Mouse (Mus musculus) limb, embryonic 12.5 days (tissue): ENCODE measurements around the gene Cdc20. TPM values are rescaled to one million over a fixed set of nuclear protein-coding genes. Genes with fewer than 3 reads are reported as not detected.

Experiments
- ATAC-seq: fragments of 200-750 bp; cut with Nextera tagmentation; 2 replicates; pipeline ENCODE4 v1.8.0; 2017; ENCODE audit warnings: low read depth, moderate TSS enrichment; ENCODE audit not compliant: insufficient number of reproducible peaks, insufficient read depth, low FRiP score, low TSS enrichment
- H3K27ac ChIP-seq: fragments of 300-500 bp; sonication (generic); 2 replicates; pipeline ENCODE4 v1.5.1; 2016; ENCODE audit warnings: mild to moderate bottlenecking, moderate library complexity
- H3K27me3 ChIP-seq: fragments of 300-500 bp; sonication (generic); 2 replicates; pipeline ENCODE4 v1.6.1; 2016; ENCODE audit warnings: mild to moderate bottlenecking, moderate library complexity
- H3K36me3 ChIP-seq: fragments of 300-500 bp; sonication (generic); 2 replicates; pipeline ENCODE4 v1.6.1; 2016; ENCODE audit warnings: mild to moderate bottlenecking, moderate library complexity
- H3K4me1 ChIP-seq: fragments of 300-500 bp; sonication (generic); replicated peaks from 2 replicates; pipeline ENCODE4 v1.6.1; 2016
- H3K4me2 ChIP-seq: fragments of 300-500 bp; sonication (generic); 2 replicates; pipeline ENCODE4 v1.6.1; 2016; ENCODE audit warnings: mild to moderate bottlenecking, moderate library complexity
- H3K4me3 ChIP-seq: fragments of 300-500 bp; sonication (generic); replicated peaks from 2 replicates; pipeline ENCODE4 v1.5.1; 2016; ENCODE audit warnings: mild to moderate bottlenecking
- H3K9ac ChIP-seq: fragments of 300-500 bp; sonication (generic); replicated peaks from 2 replicates; pipeline ENCODE4 v1.6.1; 2016; ENCODE audit warnings: mild to moderate bottlenecking, moderate library complexity
- H3K9me3 ChIP-seq: fragments of 300-500 bp; sonication (generic); 2 replicates; pipeline ENCODE4 v1.6.1; 2016; ENCODE audit warnings: mild to moderate bottlenecking, moderate library complexity
- WGBS: fragments of 180-500 bp; shearing (Covaris S2); methylation state at CpG from one replicate; pipeline ENCODE4 v1.1.7; 2016; 5-methylcytosine and 5-hydroxymethylcytosine counted together
- polyA plus RNA-seq: library from polyadenylated mRNA; unstranded; fragments of >200 nt; fragmentation: Nextera tagmentation; extraction: Ambion mirVana; gene quantifications from 2 replicates; pipeline ENCODE4 v1.2.1, GENCODE M21; 2016

The Cdc20 gene
- polyA plus RNA-seq: 285 and 296 TPM in 2 replicates

DNA sequence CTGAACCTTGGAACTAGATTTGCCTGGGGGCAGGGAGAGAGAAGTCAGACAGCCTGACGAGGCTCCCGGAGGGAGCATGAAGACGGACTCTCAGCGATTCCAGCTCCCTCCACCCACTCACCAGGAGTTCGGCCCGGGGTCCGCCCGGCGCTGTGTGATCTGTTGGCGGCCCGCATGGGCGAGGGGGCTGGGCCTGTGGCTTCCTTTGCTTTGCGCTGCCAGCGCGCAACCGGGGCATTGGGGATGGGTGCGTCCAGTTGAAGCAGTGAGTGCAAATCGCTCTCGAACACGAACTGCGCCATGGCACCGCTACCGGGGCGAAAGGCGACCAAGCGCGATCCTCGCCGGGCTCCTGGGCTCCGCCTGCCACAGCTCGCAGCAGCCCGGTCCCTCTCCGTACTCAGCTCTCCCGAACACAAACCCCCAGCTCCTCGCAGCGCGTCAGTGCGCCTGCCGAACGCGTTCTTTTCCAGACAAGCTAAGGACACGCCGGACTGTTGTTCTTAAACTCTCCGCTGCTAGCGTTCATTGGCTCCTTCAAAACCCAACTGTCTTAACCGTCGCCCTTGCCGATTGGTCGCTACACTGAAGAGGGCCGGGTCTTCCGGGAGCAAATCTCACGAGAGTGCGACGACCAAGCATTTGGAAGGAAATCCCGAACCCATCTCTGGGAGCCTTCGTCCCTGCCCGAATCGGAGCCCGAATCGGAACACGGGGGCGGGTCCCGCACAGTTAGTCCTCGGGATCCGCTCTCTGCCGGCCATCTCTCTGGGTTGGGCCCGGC, at the start of gene Cdc20:
Gene Cdc20 (minus strand): TSS at position 533 of the 784 bp plus-strand sequence.
- Histone ChIP-seq H3K4me2 (peak within 1 kb of the TSS; percentile 87), H3K9ac (peak within 1 kb of the TSS; percentile 82), H3K4me3 (peak within 1 kb of the TSS; percentile 82), H3K27me3 (no peaks in the 10 kb centered on the region), H3K27ac (peak within 1 kb of the TSS; percentile 91), H3K36me3 (peaks cover 38% of the 10 kb centered on the region), H3K9me3 (no peaks in the 10 kb centered on the region), H3K4me1 (peaks cover 35% of the 10 kb centered on the region)
- WGBS: under 1% methylated on average over 66 of the region's 67 CpGs
- peak; percentile 95 for ATAC-seq

DNA sequence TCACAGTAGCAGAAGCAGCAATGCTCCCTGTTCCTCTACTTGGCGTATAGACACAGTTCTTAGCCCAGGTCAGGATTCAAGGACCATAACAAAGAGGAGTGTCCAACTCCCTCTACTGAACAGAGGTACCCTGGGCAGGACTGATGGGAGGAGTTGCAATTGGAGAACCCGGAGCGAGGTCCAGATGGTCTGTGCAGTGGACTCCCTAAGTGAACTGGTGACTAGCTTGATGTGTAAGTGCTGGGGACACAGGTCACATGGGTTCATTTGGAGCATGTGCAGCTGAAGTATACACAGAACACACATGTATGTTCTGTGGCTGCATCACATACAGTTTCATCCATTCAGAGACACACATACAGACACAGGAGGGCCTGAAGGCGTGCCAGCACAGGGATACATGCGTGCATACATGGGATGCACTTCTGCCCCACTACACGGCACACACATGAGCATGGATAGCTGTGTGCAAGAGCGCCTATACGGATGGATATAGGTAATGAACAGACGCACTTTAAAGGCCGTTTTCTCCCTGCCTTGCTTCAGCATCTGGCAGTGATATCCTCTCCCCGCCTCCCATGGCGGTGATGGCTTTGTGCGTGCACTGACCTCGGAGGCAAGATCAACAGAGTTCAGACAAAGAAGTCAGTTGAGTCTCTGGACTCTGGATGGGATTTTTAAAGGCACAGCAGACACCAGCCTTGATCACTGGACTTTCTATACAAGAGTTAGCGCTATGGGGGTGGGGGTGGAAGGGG, 39.8 kb upstream of the Cdc20 start:
- Histone ChIP-seq H3K4me3 (no peak overlapping the region), H3K9me3 (no peaks in the 10 kb centered on the region), H3K36me3 (no peaks in the 10 kb centered on the region), H3K27me3 (no peaks in the 10 kb centered on the region), H3K4me2 (no peak overlapping the region), H3K9ac (no peak overlapping the region), H3K4me1 (peaks cover 8% of the 10 kb centered on the region), H3K27ac (no peak overlapping the region)
- ATAC-seq: no peak
- WGBS: 33% methylated on average over 15 of the region's 15 CpGs

DNA sequence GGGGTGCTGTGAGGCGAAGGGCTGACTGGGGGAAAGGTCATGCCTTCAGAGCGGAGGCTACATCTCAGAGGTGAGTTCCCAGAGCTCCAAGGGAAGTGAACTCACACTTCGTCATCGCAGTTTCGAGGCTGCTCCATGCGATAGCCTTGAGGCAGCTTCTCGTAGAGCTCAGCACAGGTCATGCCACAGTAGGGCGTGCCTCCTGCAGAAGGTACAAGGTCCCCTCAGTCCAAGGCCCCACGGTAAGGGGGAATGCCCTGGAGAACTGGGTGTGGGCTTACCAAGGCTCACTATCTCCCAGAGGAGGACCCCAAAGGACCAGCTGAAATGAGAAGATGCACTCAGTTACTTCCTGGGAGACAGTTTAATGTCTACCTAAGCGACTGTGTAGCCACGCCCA, 35.5 kb upstream of the Cdc20 start:
- Histone ChIP-seq H3K4me3 (no peak overlapping the region), H3K27me3 (no peaks in the 10 kb centered on the region), H3K9me3 (no peaks in the 10 kb centered on the region), H3K9ac (no peak overlapping the region), H3K4me2 (no peak overlapping the region), H3K27ac (no peak overlapping the region), H3K36me3 (no peaks in the 10 kb centered on the region), H3K4me1 (peaks cover 19% of the 10 kb centered on the region)
- ATAC-seq: no peak
- 89% methylated on average over 11 of the region's 11 CpGs for WGBS

DNA sequence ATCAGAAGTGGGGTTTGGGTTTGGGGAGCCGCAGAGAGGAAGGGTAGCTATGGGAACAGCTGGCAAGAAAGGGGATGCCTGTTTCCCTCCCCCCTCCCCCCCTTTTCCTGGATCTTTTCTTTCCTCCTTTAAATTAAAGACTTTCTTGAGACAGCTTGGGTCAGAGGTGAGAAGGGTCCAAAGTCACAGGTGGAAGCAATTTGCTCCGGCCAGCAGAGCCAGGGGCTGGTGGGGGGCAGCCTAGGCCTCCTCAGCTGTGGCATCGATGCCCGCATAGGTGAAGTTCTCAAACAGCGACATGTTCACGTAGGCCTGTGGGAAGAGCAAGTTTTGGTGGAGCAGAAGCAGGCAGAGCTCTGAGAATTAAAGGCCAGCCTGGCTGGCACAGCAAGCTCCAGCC, 34.1 kb upstream of the Cdc20 start:
- Histone ChIP-seq H3K4me3 (no peak overlapping the region), H3K27me3 (no peaks in the 10 kb centered on the region), H3K36me3 (no peaks in the 10 kb centered on the region), H3K9ac (no peak overlapping the region), H3K9me3 (no peaks in the 10 kb centered on the region), H3K4me1 (peaks cover 11% of the 10 kb centered on the region), H3K27ac (0 out of 2 replicates have a peak overlapping the region, but pooled peaks have one; percentile 4), H3K4me2 (no peak overlapping the region)
- WGBS: 15% methylated on average over 6 of the region's 6 CpGs
- no peak for ATAC-seq

DNA sequence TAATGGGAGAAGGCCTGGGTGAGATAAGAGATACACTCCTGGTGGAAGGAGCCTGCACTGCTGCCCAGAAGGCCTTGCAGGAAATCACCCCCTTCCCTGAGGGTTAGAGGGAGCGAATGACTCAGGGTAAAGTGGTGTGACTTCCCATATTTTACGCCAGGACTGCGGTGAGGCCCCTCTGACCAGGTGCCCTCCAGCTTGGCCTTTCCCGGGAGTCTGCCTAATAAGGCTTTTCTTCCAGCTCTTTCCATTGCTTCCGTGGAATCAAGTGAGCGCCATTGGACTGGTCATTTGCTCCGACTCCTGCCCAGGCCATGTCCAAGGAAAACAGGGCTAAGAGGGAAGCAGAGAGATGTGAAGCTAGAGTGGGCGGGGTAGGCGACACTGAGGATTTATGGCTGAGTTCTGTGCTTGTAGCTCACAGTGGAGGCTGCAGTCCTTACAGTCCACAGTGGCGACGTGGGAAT, 28.6 kb upstream of the Cdc20 start:
- H3K9me3 ChIP-seq: no peaks in the 10 kb centered on the region
- 17% methylated on average over 11 of the region's 11 CpGs for WGBS
- H3K9ac ChIP-seq: no peak overlapping the region
- ATAC-seq: no peak
- H3K36me3 ChIP-seq: no peaks in the 10 kb centered on the region
- no peaks in the 10 kb centered on the region for H3K27me3 ChIP-seq
- H3K4me1 ChIP-seq: peaks cover 7% of the 10 kb centered on the region; the same call in 1 of the 2 replicates
- no peak overlapping the region for H3K27ac ChIP-seq
- no peak overlapping the region for H3K4me2 ChIP-seq
- H3K4me3 ChIP-seq: no peak overlapping the region

DNA sequence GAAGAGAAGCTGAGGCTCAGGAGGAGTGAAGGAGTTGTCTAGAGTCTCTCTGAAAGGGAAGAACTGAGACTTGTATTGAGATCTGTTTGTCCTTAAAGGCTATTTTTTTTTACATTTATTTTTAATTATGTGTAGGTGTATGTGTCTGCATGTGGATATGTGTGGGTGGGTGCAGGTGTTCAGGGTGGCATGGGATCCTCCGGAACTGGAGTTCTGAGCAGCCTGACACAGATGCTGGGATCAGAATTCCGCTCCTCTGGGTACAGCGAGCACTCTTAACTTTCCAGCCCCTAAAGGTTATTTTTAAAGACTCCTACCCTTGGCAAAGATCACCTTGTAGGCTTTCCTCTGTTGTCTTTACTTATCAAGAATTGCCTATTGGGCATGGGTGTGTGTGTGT, 27.8 kb upstream of the Cdc20 start:
- H3K36me3 ChIP-seq: no peaks in the 10 kb centered on the region
- no peaks in the 10 kb centered on the region for H3K9me3 ChIP-seq
- peaks cover 3% of the 10 kb centered on the region; the same call in 1 of the 2 replicates for H3K4me1 ChIP-seq
- H3K4me2 ChIP-seq: no peak overlapping the region
- no peaks in the 10 kb centered on the region for H3K27me3 ChIP-seq
- ATAC-seq: no peak
- H3K27ac ChIP-seq: no peak overlapping the region
- H3K9ac ChIP-seq: no peak overlapping the region
- 90% methylated on average over 3 of the region's 3 CpGs for WGBS
- no peak overlapping the region for H3K4me3 ChIP-seq

DNA sequence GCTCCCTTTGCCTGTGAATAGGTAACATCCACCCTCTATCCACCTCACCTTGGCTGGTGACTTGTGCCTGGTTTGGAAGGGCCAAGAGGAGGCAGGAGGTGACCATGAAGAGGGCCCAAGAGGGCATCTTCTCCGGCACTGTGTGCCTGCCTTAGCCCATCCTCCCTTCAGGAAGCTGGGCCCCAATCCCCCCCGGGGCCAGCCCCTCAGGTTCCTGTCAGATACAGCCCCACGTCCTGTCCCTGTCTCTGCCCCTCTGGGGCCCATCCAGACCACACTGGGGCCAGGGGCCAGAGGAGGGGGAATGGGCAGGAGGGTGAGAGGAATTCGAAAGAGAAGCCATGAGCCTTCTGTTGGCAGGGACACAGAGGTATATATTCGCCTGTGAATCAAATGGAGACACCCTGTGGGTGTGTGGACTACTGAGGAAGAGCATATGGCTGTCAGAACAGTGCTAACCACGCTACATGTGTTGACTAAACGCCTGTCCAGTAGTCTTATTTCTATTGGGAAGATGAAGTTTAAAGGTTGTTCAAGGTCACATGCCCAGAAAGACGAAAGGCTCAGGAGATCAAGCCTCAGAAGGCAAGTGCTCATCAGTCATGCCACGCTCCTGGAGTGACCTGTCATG, 20.3 kb upstream of the Cdc20 start, which contains the start of gene Mpl:
Gene Mpl (minus strand): TSS at position 169 of the 631 bp plus-strand sequence.
- H3K4me3 ChIP-seq: no peak within 1 kb of the TSS
- H3K9me3 ChIP-seq: no peaks in the 10 kb centered on the region
- H3K27ac ChIP-seq: no peak within 1 kb of the TSS
- H3K9ac ChIP-seq: no peak within 1 kb of the TSS
- 73% methylated on average over 9 of the region's 9 CpGs for WGBS
- H3K4me1 ChIP-seq: no peaks in the 10 kb centered on the region
- ATAC-seq: no peak
- no peak within 1 kb of the TSS for H3K4me2 ChIP-seq
- no peaks in the 10 kb centered on the region for H3K36me3 ChIP-seq
- H3K27me3 ChIP-seq: no peaks in the 10 kb centered on the region

DNA sequence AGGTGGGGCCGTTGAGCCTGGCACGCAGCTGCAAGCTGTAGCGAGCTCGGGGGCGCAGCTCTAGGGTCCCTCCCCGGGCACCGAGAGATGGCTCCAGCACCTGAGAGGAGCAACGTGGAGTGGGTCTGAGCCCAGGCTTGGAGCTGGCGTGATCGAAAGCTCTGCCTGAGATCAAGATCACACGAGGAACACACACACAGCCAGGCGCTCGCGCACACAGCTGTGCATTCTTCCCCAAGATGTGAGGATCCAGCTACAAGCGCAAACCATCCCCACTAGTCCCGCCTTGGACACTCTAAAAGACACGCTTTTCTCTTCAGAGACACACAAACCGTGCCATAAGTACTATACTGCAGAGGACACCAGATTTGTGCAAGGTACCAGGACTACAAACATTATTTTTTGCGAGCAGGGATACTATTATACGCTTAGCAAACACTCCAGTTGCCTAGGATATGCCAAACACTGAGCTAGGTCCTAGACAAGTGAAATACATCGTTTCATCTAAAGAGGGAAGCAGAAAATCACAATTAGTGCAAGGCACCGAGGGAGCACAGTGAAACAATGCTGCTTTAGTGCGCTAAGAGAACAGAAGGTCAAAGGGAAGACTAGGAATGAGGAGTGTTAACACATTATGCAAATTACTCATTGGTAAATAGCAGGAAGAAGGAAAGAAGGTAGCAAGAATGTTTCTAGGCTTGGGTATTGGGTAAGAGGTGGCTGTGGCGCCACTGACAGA, 9.4 kb upstream of the Cdc20 start:
- no peaks in the 10 kb centered on the region for H3K9me3 ChIP-seq
- 0 out of 2 replicates have a peak, but pooled peaks cover 3% of the 10 kb centered on the region for H3K27me3 ChIP-seq
- peaks cover 10% of the 10 kb centered on the region for H3K4me1 ChIP-seq
- peak overlapping the region; percentile 78 for H3K4me2 ChIP-seq
- no peak for ATAC-seq
- H3K9ac ChIP-seq: peak overlapping the region; percentile 48; the same call in 1 of the 2 replicates
- H3K36me3 ChIP-seq: no peaks in the 10 kb centered on the region
- WGBS: 33% methylated on average over 24 of the region's 24 CpGs
- H3K4me3 ChIP-seq: peak overlapping the region; percentile 40
- no peak overlapping the region for H3K27ac ChIP-seq

DNA sequence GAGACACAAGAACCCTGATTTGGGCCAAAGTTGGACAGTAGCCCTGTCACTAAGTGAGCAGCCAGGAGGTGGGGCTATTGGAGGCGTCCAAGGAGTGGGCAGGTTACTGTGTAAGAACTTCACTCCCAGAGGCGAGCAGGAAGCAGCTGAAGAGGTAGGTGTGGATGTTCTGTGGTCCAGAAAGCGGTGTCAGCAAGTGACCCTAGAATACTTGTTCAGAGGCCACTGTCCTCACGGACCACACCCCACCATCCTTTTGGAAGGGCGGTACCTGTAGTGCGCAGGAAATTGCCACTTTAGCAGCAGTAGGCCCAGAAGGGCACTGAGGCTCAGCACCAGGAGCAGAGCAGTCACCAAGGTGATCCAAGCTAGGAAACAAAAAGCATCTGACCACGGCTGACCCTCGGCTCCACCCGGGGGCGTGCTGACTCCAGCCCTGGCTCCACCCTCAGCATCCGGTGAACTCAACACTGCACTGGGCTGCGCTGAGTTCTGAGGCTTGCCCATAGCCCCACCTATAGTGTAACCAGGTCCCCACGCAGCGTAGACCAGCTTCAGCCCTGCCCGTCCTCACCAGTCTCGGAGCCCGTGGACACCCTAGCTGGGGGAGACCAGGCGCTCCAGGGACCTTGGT, 8.7 kb upstream of the Cdc20 start:
- ATAC-seq: peak; percentile 79
- no peak overlapping the region for H3K27ac ChIP-seq

DNA sequence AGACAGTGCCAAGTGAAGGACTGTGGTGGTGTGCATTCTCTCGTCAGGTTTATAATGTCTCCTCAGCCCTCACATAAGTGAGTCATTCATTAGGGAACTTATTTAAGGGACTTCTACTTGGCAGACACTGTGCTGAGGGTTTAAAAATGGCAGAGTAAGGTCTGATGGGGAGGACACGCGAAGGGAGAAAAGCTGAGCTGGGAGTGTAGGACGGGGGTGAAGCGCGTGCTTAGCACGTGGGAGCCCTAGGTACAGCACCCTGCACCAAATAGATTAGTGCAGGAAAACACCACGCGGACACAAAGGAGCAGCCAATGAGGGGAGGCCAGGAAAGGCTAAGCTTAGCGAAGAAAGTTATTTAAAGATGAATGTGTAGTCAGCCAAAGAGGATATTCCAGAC, 7.9 kb upstream of the Cdc20 start:
- WGBS: 87% methylated on average over 10 of the region's 10 CpGs
- H3K4me3 ChIP-seq: no peak overlapping the region
- no peak overlapping the region for H3K27ac ChIP-seq

More for the DNA sequence above, 8.7 kb upstream of the Cdc20 start:
- no peaks in the 10 kb centered on the region for H3K9me3 ChIP-seq
- peak overlapping the region; percentile 40 for H3K4me3 ChIP-seq
- H3K27me3 ChIP-seq: 0 out of 2 replicates have a peak, but pooled peaks cover 3% of the 10 kb centered on the region
- H3K9ac ChIP-seq: peak overlapping the region; percentile 48; the same call in 1 of the 2 replicates
- peaks cover 10% of the 10 kb centered on the region for H3K4me1 ChIP-seq
- H3K4me2 ChIP-seq: peak overlapping the region; percentile 78
- 16% methylated on average over 18 of the region's 18 CpGs for WGBS
- no peaks in the 10 kb centered on the region for H3K36me3 ChIP-seq

More for the DNA sequence above, 7.9 kb upstream of the Cdc20 start:
- 0 out of 2 replicates have a peak, but pooled peaks cover 3% of the 10 kb centered on the region for H3K27me3 ChIP-seq
- ATAC-seq: no peak
- H3K4me2 ChIP-seq: no peak overlapping the region
- H3K9ac ChIP-seq: no peak overlapping the region
- peaks cover 10% of the 10 kb centered on the region for H3K4me1 ChIP-seq
- H3K36me3 ChIP-seq: no peaks in the 10 kb centered on the region
- no peaks in the 10 kb centered on the region for H3K9me3 ChIP-seq
